Mouse (Mus musculus): ENCODE results near the gene Ppif. TPM values are rescaled to one million over a fixed set of nuclear protein-coding genes. Genes with fewer than 3 reads are reported as not detected.

Ppif gene
- polyA plus RNA-seq (2014; fragmentation: Nextera tagmentation; extraction: Ambion mirVana), result 38.7 TPM in 2 replicates

DNA sequence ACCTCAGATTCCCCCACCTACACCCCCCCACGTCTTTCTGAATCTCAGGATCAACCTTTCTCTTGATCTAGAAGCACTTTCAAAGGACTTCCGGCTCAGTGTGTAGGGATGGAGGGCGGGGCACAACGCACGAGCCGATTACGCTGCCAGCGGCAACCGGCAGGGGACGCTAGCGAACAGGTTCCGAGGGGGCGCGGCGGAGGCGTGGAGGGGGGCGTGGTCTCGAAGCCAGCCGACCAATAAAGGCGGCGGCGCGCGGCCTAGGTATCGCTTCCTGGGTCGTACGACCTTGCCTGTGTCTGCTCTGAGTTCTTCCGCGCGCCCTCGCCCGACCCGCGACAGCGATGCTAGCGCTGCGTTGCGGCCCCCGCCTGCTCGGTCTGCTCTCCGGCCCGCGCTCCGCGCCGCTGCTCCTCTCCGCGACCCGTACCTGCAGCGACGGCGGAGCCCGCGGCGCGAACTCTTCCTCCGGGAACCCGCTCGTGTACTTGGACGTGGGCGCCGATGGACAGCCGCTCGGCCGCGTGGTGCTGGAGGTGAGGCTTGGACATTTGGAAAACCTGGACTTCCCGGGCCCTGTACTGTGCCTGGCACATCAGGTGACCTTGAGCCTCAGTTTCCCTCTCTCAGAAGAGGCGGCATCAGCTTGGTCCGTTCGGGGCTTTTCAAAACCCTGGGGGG is at the start of gene Ppif:
TSS of gene Ppif (plus strand) at position 267 of the 681 bp plus-strand sequence.
- Histone ChIP-seq H3K9me3 (ENCODE audit: control insufficient read depth, low read length) (no peaks in the 10 kb centered on the region), H3K27ac (ENCODE audit: low read depth, low read length) (0 out of 2 replicates have a peak within 1 kb of the TSS, but pooled peaks have one; percentile 14), H3K4me1 (ENCODE audit: control insufficient read depth, insufficient read depth, low read length) (peaks cover 8% of the 10 kb centered on the region; the same call in 1 of the 2 replicates), H3K4me2 (ENCODE audit: low read depth) (peak within 1 kb of the TSS; percentile 83), H3K36me3 (ENCODE audit: control insufficient read depth, insufficient read depth, low read length) (peaks cover 2% of the 10 kb centered on the region; the same call in 1 of the 2 replicates), H3K9ac (ENCODE audit: low read length) (peak within 1 kb of the TSS; percentile 83), H3K4me3 (ENCODE audit: low read depth, low read length) (peak within 1 kb of the TSS; percentile 85), H3K27me3 (ENCODE audit: control insufficient read depth, insufficient read depth, low read length) (no peaks in the 10 kb centered on the region)
- ATAC-seq (ENCODE audit: insufficient read depth, low FRiP score, low TSS enrichment), result peak; percentile 88
- under 1% methylated on average over 70 of the region's 70 CpGs for WGBS
- peak; percentile 97 for DNase-seq (ENCODE audit: low spot score)

DNA sequence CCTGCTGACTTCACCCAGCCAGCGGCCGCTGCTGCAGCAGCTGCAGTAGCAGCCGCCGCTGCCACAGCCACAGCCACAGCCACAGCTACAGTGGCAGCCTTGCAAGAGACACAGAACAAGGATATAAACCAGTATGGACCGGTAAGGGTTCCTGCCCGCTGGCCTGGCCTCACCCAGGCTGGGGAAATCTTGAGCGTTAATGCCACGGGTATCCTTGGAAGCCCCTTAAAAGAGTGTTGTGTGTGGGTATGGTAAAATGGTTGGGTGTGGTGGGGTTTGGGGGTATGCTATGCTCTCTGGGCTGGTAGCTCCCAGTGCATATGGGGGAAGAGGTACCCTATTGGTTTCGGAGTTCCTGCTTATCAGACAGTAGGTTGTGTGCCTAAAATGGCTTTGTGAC is 48.2 kb upstream of the Ppif start:
- 91% methylated on average over 9 of the region's 9 CpGs for WGBS
- Histone ChIP-seq H3K4me3 (ENCODE audit: low read depth, low read length) (no peak overlapping the region), H3K9me3 (ENCODE audit: control insufficient read depth, low read length) (no peaks in the 10 kb centered on the region), H3K27me3 (ENCODE audit: control insufficient read depth, insufficient read depth, low read length) (no peaks in the 10 kb centered on the region), H3K9ac (ENCODE audit: low read length) (no peak overlapping the region), H3K4me1 (ENCODE audit: control insufficient read depth, insufficient read depth, low read length) (no peaks in the 10 kb centered on the region), H3K36me3 (ENCODE audit: control insufficient read depth, insufficient read depth, low read length) (peaks cover 43% of the 10 kb centered on the region), H3K27ac (ENCODE audit: low read depth, low read length) (no peak overlapping the region), H3K4me2 (ENCODE audit: low read depth) (no peak overlapping the region)
- no peak for DNase-seq (ENCODE audit: low spot score)
- no peak for ATAC-seq (ENCODE audit: insufficient read depth, low FRiP score, low TSS enrichment)

DNA sequence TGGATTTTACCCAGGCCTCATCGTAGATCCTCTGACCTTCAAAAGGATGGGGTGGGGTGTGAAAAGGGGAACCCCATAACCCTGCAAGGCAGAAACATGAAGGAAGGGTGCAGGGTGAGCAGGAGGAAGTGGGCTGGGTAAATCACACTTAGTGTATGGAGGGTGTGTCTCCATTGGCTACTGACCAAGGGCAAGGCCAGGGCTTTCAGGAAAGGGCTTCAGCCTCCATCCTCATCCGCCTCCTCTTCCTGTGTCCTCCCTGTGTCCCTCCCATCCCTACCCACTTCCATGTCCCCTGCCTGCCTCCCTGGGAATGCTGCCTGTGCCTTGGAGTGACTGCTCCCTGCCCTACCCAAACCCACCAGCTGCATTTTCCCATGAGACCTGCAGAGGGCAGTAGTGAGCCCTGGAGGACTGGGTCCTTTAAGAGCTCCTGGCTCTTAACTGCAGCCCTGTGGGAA is 47.8 kb upstream of the Ppif start:
- Histone ChIP-seq H3K27me3 (ENCODE audit: control insufficient read depth, insufficient read depth, low read length) (no peaks in the 10 kb centered on the region), H3K4me1 (ENCODE audit: control insufficient read depth, insufficient read depth, low read length) (no peaks in the 10 kb centered on the region), H3K9ac (ENCODE audit: low read length) (no peak overlapping the region), H3K9me3 (ENCODE audit: control insufficient read depth, low read length) (no peaks in the 10 kb centered on the region), H3K36me3 (ENCODE audit: control insufficient read depth, insufficient read depth, low read length) (peaks cover 46% of the 10 kb centered on the region), H3K4me3 (ENCODE audit: low read depth, low read length) (no peak overlapping the region), H3K27ac (ENCODE audit: low read depth, low read length) (no peak overlapping the region), H3K4me2 (ENCODE audit: low read depth) (no peak overlapping the region)
- ATAC-seq (ENCODE audit: insufficient read depth, low FRiP score, low TSS enrichment) (peak; percentile 48), DNase-seq (ENCODE audit: low spot score) (peak; percentile 78)
- WGBS, result 73% methylated on average over 2 of the region's 2 CpGs

DNA sequence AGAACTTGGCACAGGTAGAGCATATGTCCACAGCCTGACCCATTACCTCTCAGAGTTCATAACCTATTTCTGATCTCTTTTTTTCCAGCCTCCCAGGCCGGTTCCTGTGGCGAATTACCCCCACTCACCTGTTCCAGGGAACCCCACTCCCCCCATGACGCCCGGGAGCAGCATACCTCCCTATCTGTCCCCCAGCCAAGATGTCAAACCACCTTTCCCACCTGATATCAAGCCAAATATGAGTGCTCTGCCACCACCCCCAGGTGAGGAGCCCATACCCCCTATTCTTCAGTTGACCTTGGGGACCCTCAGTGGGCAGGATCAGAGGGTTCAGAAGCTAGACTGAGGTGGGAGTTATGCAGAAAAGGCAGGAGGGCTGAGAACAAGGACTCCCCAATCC is 42.8 kb upstream of the Ppif start:
- Histone ChIP-seq H3K27me3 (ENCODE audit: control insufficient read depth, insufficient read depth, low read length) (no peaks in the 10 kb centered on the region), H3K36me3 (ENCODE audit: control insufficient read depth, insufficient read depth, low read length) (peaks cover 69% of the 10 kb centered on the region), H3K4me2 (ENCODE audit: low read depth) (no peak overlapping the region), H3K9ac (ENCODE audit: low read length) (no peak overlapping the region), H3K4me1 (ENCODE audit: control insufficient read depth, insufficient read depth, low read length) (no peaks in the 10 kb centered on the region), H3K27ac (ENCODE audit: low read depth, low read length) (no peak overlapping the region), H3K9me3 (ENCODE audit: control insufficient read depth, low read length) (no peaks in the 10 kb centered on the region), H3K4me3 (ENCODE audit: low read depth, low read length) (no peak overlapping the region)
- DNase-seq (ENCODE audit: low spot score), result no peak
- WGBS, result 92% methylated on average over 4 of the region's 4 CpGs
- ATAC-seq (ENCODE audit: insufficient read depth, low FRiP score, low TSS enrichment), result no peak

DNA sequence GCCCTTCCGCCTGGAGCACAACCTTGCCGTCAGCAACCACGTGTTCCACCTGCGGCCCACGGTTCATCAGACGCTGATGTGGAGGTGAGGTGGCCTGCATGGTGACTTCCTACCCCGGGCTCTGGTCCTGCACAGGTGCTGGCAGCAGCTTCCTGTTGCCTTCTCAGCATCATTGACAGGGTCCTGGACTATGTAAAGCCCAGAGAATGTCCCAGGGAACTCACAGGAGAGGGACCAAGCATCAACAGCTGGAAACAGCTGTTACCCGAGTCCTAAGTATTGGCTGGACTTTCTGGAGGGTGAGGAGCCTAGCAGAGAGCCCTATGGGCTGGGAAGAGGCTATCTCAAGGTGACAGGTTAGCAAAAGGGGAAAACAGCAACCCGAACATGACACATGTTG is 42.0 kb upstream of the Ppif start:
- ATAC-seq (ENCODE audit: insufficient read depth, low FRiP score, low TSS enrichment) (no peak), DNase-seq (ENCODE audit: low spot score) (no peak)
- Histone ChIP-seq H3K9ac (ENCODE audit: low read length) (no peak overlapping the region), H3K4me2 (ENCODE audit: low read depth) (no peak overlapping the region), H3K4me1 (ENCODE audit: control insufficient read depth, insufficient read depth, low read length) (no peaks in the 10 kb centered on the region), H3K27me3 (ENCODE audit: control insufficient read depth, insufficient read depth, low read length) (no peaks in the 10 kb centered on the region), H3K4me3 (ENCODE audit: low read depth, low read length) (no peak overlapping the region), H3K9me3 (ENCODE audit: control insufficient read depth, low read length) (no peaks in the 10 kb centered on the region), H3K36me3 (ENCODE audit: control insufficient read depth, insufficient read depth, low read length) (peaks cover 70% of the 10 kb centered on the region), H3K27ac (ENCODE audit: low read depth, low read length) (no peak overlapping the region)
- WGBS, result 91% methylated on average over 9 of the region's 9 CpGs

DNA sequence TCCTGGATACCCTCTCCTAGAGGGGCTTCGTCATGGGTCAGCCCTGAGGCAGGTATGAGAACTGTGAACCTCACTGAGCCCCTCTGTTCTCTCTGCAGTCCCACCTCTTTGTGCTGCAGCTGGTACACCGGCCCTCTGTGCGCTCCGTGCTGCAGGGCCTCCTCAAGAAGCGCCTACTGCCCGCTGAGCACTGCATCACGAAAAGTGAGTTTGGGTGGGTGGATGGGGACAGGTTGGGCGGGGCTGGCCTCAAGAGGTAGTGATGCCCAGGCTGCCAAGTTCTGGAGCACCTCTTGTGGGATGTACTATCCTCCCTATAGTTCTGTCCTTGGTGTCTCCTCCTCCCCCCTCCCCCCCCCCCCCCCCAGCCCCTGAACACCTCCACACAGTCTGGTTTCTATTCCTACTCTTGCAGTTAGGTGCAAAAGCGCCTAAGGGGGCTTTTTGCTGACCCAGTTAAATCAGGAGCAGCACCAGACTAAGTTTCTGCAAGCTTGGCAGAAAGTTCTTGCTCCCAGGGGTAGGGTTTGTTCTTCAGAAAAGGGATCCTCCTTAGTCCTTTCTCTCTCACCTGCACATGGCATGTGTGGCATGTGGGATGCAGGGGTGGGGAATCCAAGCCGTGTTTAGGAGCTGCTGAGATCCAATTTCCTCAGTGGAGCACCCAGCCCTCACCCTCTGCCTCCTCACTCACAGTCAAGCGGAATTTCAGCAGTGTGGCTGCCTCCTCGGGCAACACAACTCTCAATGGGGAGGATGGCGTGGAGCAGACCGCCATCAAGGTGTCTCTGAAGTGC is 39.4 kb upstream of the Ppif start:
- H3K4me1 ChIP-seq (ENCODE audit: control insufficient read depth, insufficient read depth, low read length), result no peaks in the 10 kb centered on the region
- H3K27ac ChIP-seq (ENCODE audit: low read depth, low read length), result no peak overlapping the region
- H3K27me3 ChIP-seq (ENCODE audit: control insufficient read depth, insufficient read depth, low read length), result no peaks in the 10 kb centered on the region
- H3K4me3 ChIP-seq (ENCODE audit: low read depth, low read length), result no peak overlapping the region
- no peak overlapping the region for H3K9ac ChIP-seq (ENCODE audit: low read length)
- DNase-seq (ENCODE audit: low spot score) (no peak), ATAC-seq (ENCODE audit: insufficient read depth, low FRiP score, low TSS enrichment) (no peak)
- no peak overlapping the region for H3K4me2 ChIP-seq (ENCODE audit: low read depth)
- WGBS, result 94% methylated on average over 14 of the region's 14 CpGs
- H3K9me3 ChIP-seq (ENCODE audit: control insufficient read depth, low read length), result no peaks in the 10 kb centered on the region
- H3K36me3 ChIP-seq (ENCODE audit: control insufficient read depth, insufficient read depth, low read length), result peaks cover 78% of the 10 kb centered on the region

DNA sequence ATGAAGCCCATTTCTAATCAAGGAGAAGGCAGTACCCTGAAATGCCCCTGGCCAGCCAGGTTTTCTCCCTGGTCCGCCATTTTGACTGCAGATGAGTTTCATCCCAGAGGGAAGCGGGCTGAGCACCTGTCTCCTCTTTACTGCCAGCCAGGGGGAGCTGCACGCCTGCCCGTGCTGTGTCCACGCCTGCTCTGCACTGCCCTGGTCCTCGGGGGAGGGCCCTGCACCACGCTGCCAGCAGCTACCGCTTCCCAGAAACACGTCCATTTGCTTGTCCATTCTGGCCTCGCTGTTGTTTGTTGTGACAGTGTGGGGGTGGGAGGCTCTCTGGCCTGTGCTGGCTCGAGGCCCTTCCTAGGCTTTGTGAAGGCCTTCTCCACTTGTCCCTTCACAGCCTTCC is 33.3 kb upstream of the Ppif start:
- no peak for DNase-seq (ENCODE audit: low spot score)
- Histone ChIP-seq H3K4me3 (ENCODE audit: low read depth, low read length) (no peak overlapping the region), H3K27ac (ENCODE audit: low read depth, low read length) (no peak overlapping the region), H3K4me1 (ENCODE audit: control insufficient read depth, insufficient read depth, low read length) (0 out of 2 replicates have a peak, but pooled peaks cover 4% of the 10 kb centered on the region), H3K36me3 (ENCODE audit: control insufficient read depth, insufficient read depth, low read length) (peaks cover 70% of the 10 kb centered on the region), H3K9ac (ENCODE audit: low read length) (no peak overlapping the region), H3K4me2 (ENCODE audit: low read depth) (no peak overlapping the region), H3K27me3 (ENCODE audit: control insufficient read depth, insufficient read depth, low read length) (no peaks in the 10 kb centered on the region), H3K9me3 (ENCODE audit: control insufficient read depth, low read length) (no peaks in the 10 kb centered on the region)
- 62% methylated on average over 11 of the region's 11 CpGs for WGBS
- no peak for ATAC-seq (ENCODE audit: insufficient read depth, low FRiP score, low TSS enrichment)

DNA sequence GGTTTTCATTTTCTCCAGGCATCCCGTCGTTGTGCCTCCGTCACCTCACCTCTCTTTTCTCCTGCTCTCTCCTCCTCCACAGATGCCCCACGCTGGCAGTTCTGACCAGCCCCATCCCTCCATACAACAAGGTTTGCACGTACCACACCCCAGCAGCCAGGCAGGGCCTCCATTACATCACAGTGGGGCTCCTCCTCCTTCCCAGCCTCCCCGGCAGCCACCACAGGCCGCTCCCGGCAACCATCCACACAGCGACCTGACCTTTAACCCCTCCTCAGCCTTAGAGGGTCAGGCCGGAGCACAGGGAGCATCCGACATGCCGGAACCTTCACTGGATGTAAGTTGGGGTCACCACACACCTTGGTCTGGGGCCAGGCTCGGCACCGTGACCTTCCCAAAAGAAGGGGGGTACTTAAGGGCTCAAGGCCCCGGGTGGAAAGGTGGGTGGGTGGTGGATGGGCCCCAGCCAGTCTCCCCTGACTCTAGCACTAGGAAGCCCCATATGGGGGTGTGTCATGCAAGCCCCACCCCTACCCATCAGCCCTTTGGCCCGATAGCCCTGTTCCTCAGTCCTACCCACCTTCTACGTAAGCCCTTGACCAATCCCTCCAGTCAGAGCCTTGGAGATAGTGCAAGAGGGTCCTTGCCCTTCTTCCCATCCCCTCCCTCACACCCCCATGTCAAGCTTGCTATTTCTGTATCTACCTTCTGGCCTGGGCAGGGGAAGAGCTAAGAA is 32.6 kb upstream of the Ppif start:
- H3K9ac ChIP-seq (ENCODE audit: low read length), result no peak overlapping the region
- H3K4me1 ChIP-seq (ENCODE audit: control insufficient read depth, insufficient read depth, low read length), result 0 out of 2 replicates have a peak, but pooled peaks cover 4% of the 10 kb centered on the region
- WGBS, result 79% methylated on average over 17 of the region's 17 CpGs
- H3K36me3 ChIP-seq (ENCODE audit: control insufficient read depth, insufficient read depth, low read length), result peaks cover 63% of the 10 kb centered on the region
- DNase-seq (ENCODE audit: low spot score) (no peak), ATAC-seq (ENCODE audit: insufficient read depth, low FRiP score, low TSS enrichment) (no peak)
- no peak overlapping the region for H3K4me3 ChIP-seq (ENCODE audit: low read depth, low read length)
- H3K4me2 ChIP-seq (ENCODE audit: low read depth), result no peak overlapping the region
- no peaks in the 10 kb centered on the region for H3K9me3 ChIP-seq (ENCODE audit: control insufficient read depth, low read length)
- no peaks in the 10 kb centered on the region for H3K27me3 ChIP-seq (ENCODE audit: control insufficient read depth, insufficient read depth, low read length)
- no peak overlapping the region for H3K27ac ChIP-seq (ENCODE audit: low read depth, low read length)
